Mouse (Mus musculus) G1E (cell line): ENCODE measurements around the gene Csdc2.

Experiments
- CTCF ChIP-seq: IDR thresholded peaks from 2 replicates; pipeline ENCODE4 v1.5.1; 2012; ENCODE audit warnings: low read depth, low read length, inconsistent platforms, mixed read lengths
- GATA1 ChIP-seq: IDR thresholded peaks from 2 replicates; pipeline ENCODE4 v1.6.1; 2012; ENCODE audit warnings: borderline replicate concordance, low read length, inconsistent platforms, mixed read lengths
- GATA2 ChIP-seq: IDR thresholded peaks from 2 replicates; pipeline ENCODE4 v1.6.1; 2012; ENCODE audit warnings: low read depth, low read length, inconsistent platforms, borderline replicate concordance
- POLR2AphosphoS5 ChIP-seq: IDR thresholded peaks from 2 replicates; pipeline ENCODE4 v1.6.1; 2012; ENCODE audit warnings: low read depth, low read length, inconsistent platforms; ENCODE audit not compliant: insufficient replicate concordance
- TAL1 ChIP-seq: conservative IDR thresholded peaks from 2 replicates; pipeline ENCODE4 v1.6.1; 2012; ENCODE audit warnings: low read depth, low read length, inconsistent platforms, mixed read lengths

DNA sequence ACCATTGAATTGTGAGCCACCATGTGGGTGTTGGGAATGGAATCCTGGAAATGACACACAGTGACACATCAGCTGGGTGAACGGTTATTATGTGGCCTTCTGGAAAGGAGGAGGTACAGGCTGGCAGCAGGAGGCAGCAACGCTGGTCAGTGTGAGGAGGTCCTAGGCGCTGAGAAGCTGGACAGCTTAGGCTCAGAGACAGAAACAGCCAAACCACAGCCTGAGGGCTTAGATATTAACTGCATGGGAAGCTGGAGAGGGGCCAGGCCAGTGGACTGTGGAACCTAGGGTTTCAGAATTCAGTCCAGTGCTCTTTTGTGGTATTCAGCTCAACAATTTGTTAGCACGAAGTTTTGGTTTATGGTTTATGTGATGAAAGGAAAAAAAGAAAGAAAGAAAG lies 8.8 kb upstream of the Csdc2 start:
- TF ChIP-seq CTCF (no peak), POLR2AphosphoS5 (no peak), TAL1 (no peak), GATA2 (no peak), GATA1 (no peak)
